Mouse (Mus musculus): Measurements from ENCODE around the gene 1190005I06Rik. TPM values are rescaled to one million over a fixed set of nuclear protein-coding genes. Genes with fewer than 3 reads are reported as not detected.

1190005I06Rik gene
- total and polyA plus RNA-seq, 2 experiments, result 11.9 to 12.0 TPM

GRCm38 (mm10) chr8:120673298-120673697 lies 25.9 kb upstream of the 1190005I06Rik start:
- H3K4me1 ChIP-seq (ENCODE audit: control insufficient read depth, insufficient read depth, low read length), result 0 out of 2 replicates have a peak, but pooled peaks cover 2% of the 10 kb centered on the region
- H3K79me2 ChIP-seq (ENCODE audit: control insufficient read depth, insufficient read depth, low read length), result peaks cover 3% of the 10 kb centered on the region; the same call in 1 of the 2 replicates
- H3K4me3 ChIP-seq (ENCODE audit: insufficient read depth, low read depth, low read length), result no peak overlapping the region
- TF ChIP-seq CTCF (IDR thresholded peaks at IDR 0.05; ENCODE audit: low read depth, low read length) (no peak), POLR2A (IDR thresholded peaks at IDR 0.05; ENCODE audit: extremely low read depth, insufficient read depth, low read length) (no peak)
- H3K27ac ChIP-seq (replicated peaks; ENCODE audit: insufficient read depth, low read depth, low read length), result no peak overlapping the region
- DNase-seq (ENCODE audit: extremely low read depth, low read depth, low spot score), result no peak
- H3K36me3 ChIP-seq (ENCODE audit: control insufficient read depth, insufficient read depth, low read length), result peaks cover 19% of the 10 kb centered on the region; the same call in 1 of the 2 replicates
- H3K9ac ChIP-seq (ENCODE audit: low read depth, low read length), result no peak overlapping the region
- no peaks in the 10 kb centered on the region for H3K27me3 ChIP-seq (ENCODE audit: control insufficient read depth, insufficient read depth, low read length)
- WGBS, result 97% methylated on average over 7 of the region's 7 CpGs

- H3K27me3 ChIP-seq (ENCODE audit: control insufficient read depth, insufficient read depth, low read length), result no peaks in the 10 kb centered on the region
- peaks cover 19% of the 10 kb centered on the region; the same call in 1 of the 2 replicates for H3K36me3 ChIP-seq (ENCODE audit: control insufficient read depth, insufficient read depth, low read length)
- no peak for DNase-seq (ENCODE audit: extremely low read depth, low read depth, low spot score)
- H3K4me1 ChIP-seq (ENCODE audit: control insufficient read depth, insufficient read depth, low read length), result 0 out of 2 replicates have a peak, but pooled peaks cover 2% of the 10 kb centered on the region
- peaks cover 6% of the 10 kb centered on the region; the same call in 1 of the 2 replicates for H3K79me2 ChIP-seq (ENCODE audit: control insufficient read depth, insufficient read depth, low read length)
- TF ChIP-seq POLR2A (IDR thresholded peaks at IDR 0.05; ENCODE audit: extremely low read depth, insufficient read depth, low read length) (no peak), CTCF (IDR thresholded peaks at IDR 0.05; ENCODE audit: low read depth, low read length) (no peak)
- no peak overlapping the region for H3K27ac ChIP-seq (replicated peaks; ENCODE audit: insufficient read depth, low read depth, low read length)
- no peak overlapping the region for H3K4me3 ChIP-seq (ENCODE audit: insufficient read depth, low read depth, low read length)
- no peak overlapping the region for H3K9ac ChIP-seq (ENCODE audit: low read depth, low read length)
- WGBS, result 88% methylated on average over 16 of the region's 16 CpGs
Measured at GRCm38 (mm10) chr8:120672626-120673229, 25.3 kb upstream of the 1190005I06Rik start.

GRCm38 (mm10) chr8:120671775-120672174 lies 24.3 kb upstream of the 1190005I06Rik start:
- Histone ChIP-seq H3K36me3 (ENCODE audit: control insufficient read depth, insufficient read depth, low read length) (peaks cover 19% of the 10 kb centered on the region; the same call in 1 of the 2 replicates), H3K4me1 (ENCODE audit: control insufficient read depth, insufficient read depth, low read length) (peaks cover 5% of the 10 kb centered on the region), H3K27me3 (ENCODE audit: control insufficient read depth, insufficient read depth, low read length) (no peaks in the 10 kb centered on the region), H3K27ac (replicated peaks; ENCODE audit: insufficient read depth, low read depth, low read length) (no peak overlapping the region), H3K79me2 (ENCODE audit: control insufficient read depth, insufficient read depth, low read length) (peaks cover 11% of the 10 kb centered on the region; the same call in 1 of the 2 replicates), H3K4me3 (ENCODE audit: insufficient read depth, low read depth, low read length) (no peak overlapping the region), H3K9ac (ENCODE audit: low read depth, low read length) (no peak overlapping the region)
- 77% methylated on average over 6 of the region's 6 CpGs for WGBS
- DNase-seq (ENCODE audit: extremely low read depth, low read depth, low spot score), result no peak
- TF ChIP-seq POLR2A (IDR thresholded peaks at IDR 0.05; ENCODE audit: extremely low read depth, insufficient read depth, low read length), result no peak
- TF ChIP-seq CTCF (IDR thresholded peaks at IDR 0.05; ENCODE audit: low read depth, low read length), result no peak

GRCm38 (mm10) chr8:120668374-120668905 lies 21.0 kb upstream of the 1190005I06Rik start, which contains the start of gene Emc8:
Gene Emc8 (minus strand): TSS chr8:120668573.
- 1% methylated on average over 51 of the region's 51 CpGs for WGBS
- DNase-seq (ENCODE audit: extremely low read depth, low read depth, low spot score), result peak; percentile 33
- peaks cover 20% of the 10 kb centered on the region for H3K4me1 ChIP-seq (ENCODE audit: control insufficient read depth, insufficient read depth, low read length)
- TF ChIP-seq CTCF (IDR thresholded peaks at IDR 0.05; ENCODE audit: low read depth, low read length) (no peak), POLR2A (IDR thresholded peaks at IDR 0.05; ENCODE audit: extremely low read depth, insufficient read depth, low read length) (no peak)
- peaks cover 15% of the 10 kb centered on the region; the same call in 1 of the 2 replicates for H3K36me3 ChIP-seq (ENCODE audit: control insufficient read depth, insufficient read depth, low read length)
- H3K27me3 ChIP-seq (ENCODE audit: control insufficient read depth, insufficient read depth, low read length), result no peaks in the 10 kb centered on the region
- peak within 1 kb of the TSS; percentile 98 for H3K9ac ChIP-seq (ENCODE audit: low read depth, low read length)
- peak within 1 kb of the TSS; percentile 95 for H3K27ac ChIP-seq (replicated peaks; ENCODE audit: insufficient read depth, low read depth, low read length)
- H3K4me3 ChIP-seq (ENCODE audit: insufficient read depth, low read depth, low read length), result peak within 1 kb of the TSS; percentile 95
- peaks cover 32% of the 10 kb centered on the region for H3K79me2 ChIP-seq (ENCODE audit: control insufficient read depth, insufficient read depth, low read length)

- H3K79me2 ChIP-seq (ENCODE audit: control insufficient read depth, insufficient read depth, low read length), result peaks cover 32% of the 10 kb centered on the region
- peak; percentile 71 for DNase-seq (ENCODE audit: extremely low read depth, low read depth, low spot score)
- H3K4me3 ChIP-seq (ENCODE audit: insufficient read depth, low read depth, low read length), result peak within 1 kb of the TSS; percentile 95
- no peaks in the 10 kb centered on the region for H3K27me3 ChIP-seq (ENCODE audit: control insufficient read depth, insufficient read depth, low read length)
- WGBS, result 1% methylated on average over 105 of the region's 105 CpGs
- H3K36me3 ChIP-seq (ENCODE audit: control insufficient read depth, insufficient read depth, low read length), result peaks cover 11% of the 10 kb centered on the region; the same call in 1 of the 2 replicates
- peaks cover 20% of the 10 kb centered on the region for H3K4me1 ChIP-seq (ENCODE audit: control insufficient read depth, insufficient read depth, low read length)
- TF ChIP-seq CTCF (IDR thresholded peaks at IDR 0.05; ENCODE audit: low read depth, low read length), result no peak
- peak; percentile 58; the same call in 1 of the 2 replicates for TF ChIP-seq POLR2A (IDR thresholded peaks at IDR 0.05; ENCODE audit: extremely low read depth, insufficient read depth, low read length)
- H3K27ac ChIP-seq (replicated peaks; ENCODE audit: insufficient read depth, low read depth, low read length), result peak within 1 kb of the TSS; percentile 95
- peak within 1 kb of the TSS; percentile 98 for H3K9ac ChIP-seq (ENCODE audit: low read depth, low read length)
Measured at GRCm38 (mm10) chr8:120667561-120668373, 20.3 kb upstream of the 1190005I06Rik start, which contains the start of the genes Gm27021 and Cox4i1. Gene Gm27021 (minus strand): TSS chr8:120668079. Gene Cox4i1 (plus strand): TSS chr8:120668222.

All from liver, adult 2 months (tissue).